Mouse (Mus musculus) limb, embryonic 12.5 days (tissue): ENCODE results near the gene Clrn3. TPM values are rescaled to one million over a fixed set of nuclear protein-coding genes. Genes with fewer than 3 reads are reported as not detected.

Experiments
- ATAC-seq: fragments of 200-750 bp; cut with Nextera tagmentation; 2 replicates; pipeline ENCODE4 v1.8.0; 2017; ENCODE audit warnings: low read depth, moderate TSS enrichment; ENCODE audit not compliant: insufficient number of reproducible peaks, insufficient read depth, low FRiP score, low TSS enrichment
- H3K27ac ChIP-seq: fragments of 300-500 bp; sonication (generic); 2 replicates; pipeline ENCODE4 v1.5.1; 2016; ENCODE audit warnings: mild to moderate bottlenecking, moderate library complexity
- H3K27me3 ChIP-seq: fragments of 300-500 bp; sonication (generic); 2 replicates; pipeline ENCODE4 v1.6.1; 2016; ENCODE audit warnings: mild to moderate bottlenecking, moderate library complexity
- H3K36me3 ChIP-seq: fragments of 300-500 bp; sonication (generic); 2 replicates; pipeline ENCODE4 v1.6.1; 2016; ENCODE audit warnings: mild to moderate bottlenecking, moderate library complexity
- H3K4me1 ChIP-seq: fragments of 300-500 bp; sonication (generic); replicated peaks from 2 replicates; pipeline ENCODE4 v1.6.1; 2016
- H3K4me2 ChIP-seq: fragments of 300-500 bp; sonication (generic); 2 replicates; pipeline ENCODE4 v1.6.1; 2016; ENCODE audit warnings: mild to moderate bottlenecking, moderate library complexity
- H3K4me3 ChIP-seq: fragments of 300-500 bp; sonication (generic); replicated peaks from 2 replicates; pipeline ENCODE4 v1.5.1; 2016; ENCODE audit warnings: mild to moderate bottlenecking
- H3K9ac ChIP-seq: fragments of 300-500 bp; sonication (generic); replicated peaks from 2 replicates; pipeline ENCODE4 v1.6.1; 2016; ENCODE audit warnings: mild to moderate bottlenecking, moderate library complexity
- H3K9me3 ChIP-seq: fragments of 300-500 bp; sonication (generic); 2 replicates; pipeline ENCODE4 v1.6.1; 2016; ENCODE audit warnings: mild to moderate bottlenecking, moderate library complexity
- WGBS: fragments of 180-500 bp; shearing (Covaris S2); methylation state at CpG from one replicate; pipeline ENCODE4 v1.1.7; 2016; 5-methylcytosine and 5-hydroxymethylcytosine counted together
- polyA plus RNA-seq: library from polyadenylated mRNA; unstranded; fragments of >200 nt; fragmentation: Nextera tagmentation; extraction: Ambion mirVana; gene quantifications from 2 replicates; pipeline ENCODE4 v1.2.1, GENCODE M21; 2016

Clrn3 gene
- polyA plus RNA-seq, 1 experiment from 2014 or later: not detected

DNA sequence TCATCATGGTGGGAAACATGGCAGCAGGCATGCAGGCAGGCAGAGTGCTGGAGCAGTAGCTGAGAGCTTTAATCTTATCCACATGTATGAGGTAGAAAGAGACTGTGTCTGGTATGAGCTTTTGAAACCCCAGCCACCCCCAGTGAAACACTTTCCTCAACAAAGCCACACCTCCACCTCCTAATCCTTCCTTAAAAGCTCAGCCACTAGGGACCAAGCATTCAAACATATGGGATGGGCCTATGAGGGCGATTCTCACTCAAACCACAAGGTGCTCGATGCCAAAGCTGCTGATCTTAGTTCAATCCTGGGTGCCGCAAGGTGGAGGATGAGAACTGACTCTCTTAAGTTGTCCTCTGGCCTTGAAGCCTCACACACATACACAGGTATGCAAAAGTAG lies 25.1 kb upstream of the Clrn3 start:
- H3K4me3 ChIP-seq: no peak overlapping the region
- H3K4me2 ChIP-seq: no peak overlapping the region
- peaks cover 9% of the 10 kb centered on the region; the same call in 1 of the 2 replicates for H3K27me3 ChIP-seq
- ATAC-seq: no peak
- H3K4me1 ChIP-seq: peaks cover 12% of the 10 kb centered on the region
- no peaks in the 10 kb centered on the region for H3K9me3 ChIP-seq
- no peak overlapping the region for H3K9ac ChIP-seq
- no peaks in the 10 kb centered on the region for H3K36me3 ChIP-seq
- H3K27ac ChIP-seq: no peak overlapping the region
- WGBS: 77% methylated on average over 3 of the region's 3 CpGs

DNA sequence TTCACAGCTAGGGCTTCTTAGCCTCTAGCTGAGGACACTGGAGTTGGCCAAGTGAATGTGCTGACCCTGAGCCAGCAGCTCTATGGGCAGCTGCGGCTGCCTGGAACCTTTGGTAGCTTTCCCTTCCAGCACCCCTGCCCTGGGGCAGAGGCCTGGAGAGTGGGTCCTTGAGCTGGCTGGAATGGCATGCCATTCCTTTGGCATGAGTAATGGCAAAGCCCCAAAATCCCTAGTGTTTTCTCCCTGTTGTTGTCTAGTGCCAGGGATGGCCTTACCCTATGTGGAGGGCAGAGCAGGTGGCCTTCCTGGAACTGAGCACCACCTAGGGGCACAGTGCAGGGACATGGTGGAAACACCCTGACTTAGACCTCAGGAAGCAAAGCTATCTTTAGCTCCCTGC lies 23.1 kb upstream of the Clrn3 start:
- Histone ChIP-seq H3K27ac (no peak overlapping the region), H3K4me3 (no peak overlapping the region), H3K4me2 (no peak overlapping the region), H3K27me3 (peaks cover 9% of the 10 kb centered on the region; the same call in 1 of the 2 replicates), H3K9ac (no peak overlapping the region), H3K9me3 (no peaks in the 10 kb centered on the region), H3K36me3 (no peaks in the 10 kb centered on the region), H3K4me1 (peaks cover 12% of the 10 kb centered on the region)
- WGBS: 86% methylated on average over 1 of the region's 1 CpGs
- no peak for ATAC-seq

DNA sequence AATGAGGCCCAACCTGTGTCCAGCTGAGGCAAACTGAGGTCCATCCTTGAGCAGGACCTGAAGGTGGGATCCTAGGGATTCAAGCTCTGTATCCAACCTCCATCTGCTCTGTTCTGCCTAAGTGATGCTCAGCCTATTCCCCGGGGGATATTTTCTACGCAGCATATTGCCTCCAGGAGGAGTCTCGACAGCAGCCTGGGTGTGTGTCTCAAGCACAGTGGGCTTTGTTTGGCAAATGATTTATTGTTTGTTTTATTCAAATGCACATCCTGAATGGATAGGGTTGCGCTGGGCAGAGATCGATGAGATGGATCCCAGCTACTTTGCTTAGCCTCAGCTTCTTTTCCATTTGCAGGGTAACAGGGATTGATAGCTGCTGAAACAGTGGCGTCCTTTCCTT lies 20.0 kb upstream of the Clrn3 start:
- WGBS: 69% methylated on average over 6 of the region's 6 CpGs
- H3K36me3 ChIP-seq: no peaks in the 10 kb centered on the region
- H3K27ac ChIP-seq: no peak overlapping the region
- H3K9me3 ChIP-seq: no peaks in the 10 kb centered on the region
- no peak overlapping the region for H3K9ac ChIP-seq
- H3K4me2 ChIP-seq: no peak overlapping the region
- H3K4me1 ChIP-seq: peaks cover 12% of the 10 kb centered on the region
- no peak for ATAC-seq
- no peak overlapping the region for H3K4me3 ChIP-seq
- H3K27me3 ChIP-seq: no peaks in the 10 kb centered on the region

DNA sequence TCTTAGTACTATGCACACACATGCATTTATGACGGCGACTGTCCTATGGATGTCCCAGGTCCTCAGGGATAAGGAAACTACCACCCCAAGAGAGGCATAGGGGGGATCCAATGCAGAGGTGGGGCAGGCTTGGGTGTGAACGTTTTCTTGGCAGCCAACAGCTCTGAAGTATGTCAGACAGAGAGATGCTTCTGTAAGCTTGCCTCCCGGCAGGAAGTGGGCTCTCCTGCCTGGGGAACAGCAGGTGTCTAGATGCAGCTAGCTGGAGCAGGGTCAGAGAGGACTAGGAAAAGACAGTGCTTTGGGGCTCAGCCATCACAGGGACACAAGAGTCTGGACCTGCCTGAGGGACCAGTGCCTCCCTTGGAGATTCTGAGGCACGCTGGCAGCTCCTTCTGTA lies 18.1 kb upstream of the Clrn3 start:
- WGBS: 70% methylated on average over 5 of the region's 5 CpGs
- ATAC-seq: no peak
- Histone ChIP-seq H3K4me1 (peaks cover 12% of the 10 kb centered on the region), H3K9me3 (no peaks in the 10 kb centered on the region), H3K36me3 (no peaks in the 10 kb centered on the region), H3K27ac (no peak overlapping the region), H3K4me2 (no peak overlapping the region), H3K27me3 (peaks cover 2% of the 10 kb centered on the region; the same call in 1 of the 2 replicates), H3K9ac (no peak overlapping the region), H3K4me3 (no peak overlapping the region)

DNA sequence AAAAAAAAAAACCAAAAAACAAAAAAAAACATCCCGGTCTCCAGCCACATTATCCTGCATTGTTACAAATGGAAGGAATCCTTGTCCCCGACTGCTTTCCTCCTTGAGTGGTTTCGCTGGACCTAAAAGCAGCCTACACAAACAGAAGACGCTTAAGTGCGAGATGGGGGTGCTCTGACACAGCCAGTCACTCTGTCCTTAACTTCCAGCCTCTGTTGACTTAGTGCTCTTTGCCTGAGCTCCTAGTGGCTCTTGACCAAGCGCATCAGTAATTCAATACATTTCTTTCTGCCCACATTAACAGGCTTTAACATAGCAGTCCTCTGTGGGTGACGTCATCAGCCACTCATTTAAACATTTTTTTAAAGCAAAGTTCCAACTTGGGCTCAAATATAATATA lies 17.5 kb upstream of the Clrn3 start:
- H3K4me2 ChIP-seq: no peak overlapping the region
- peaks cover 3% of the 10 kb centered on the region; the same call in 1 of the 2 replicates for H3K27me3 ChIP-seq
- H3K27ac ChIP-seq: no peak overlapping the region
- H3K4me1 ChIP-seq: peaks cover 11% of the 10 kb centered on the region
- ATAC-seq: no peak
- no peaks in the 10 kb centered on the region for H3K36me3 ChIP-seq
- no peak overlapping the region for H3K9ac ChIP-seq
- H3K4me3 ChIP-seq: no peak overlapping the region
- H3K9me3 ChIP-seq: no peaks in the 10 kb centered on the region
- WGBS: 77% methylated on average over 7 of the region's 7 CpGs

DNA sequence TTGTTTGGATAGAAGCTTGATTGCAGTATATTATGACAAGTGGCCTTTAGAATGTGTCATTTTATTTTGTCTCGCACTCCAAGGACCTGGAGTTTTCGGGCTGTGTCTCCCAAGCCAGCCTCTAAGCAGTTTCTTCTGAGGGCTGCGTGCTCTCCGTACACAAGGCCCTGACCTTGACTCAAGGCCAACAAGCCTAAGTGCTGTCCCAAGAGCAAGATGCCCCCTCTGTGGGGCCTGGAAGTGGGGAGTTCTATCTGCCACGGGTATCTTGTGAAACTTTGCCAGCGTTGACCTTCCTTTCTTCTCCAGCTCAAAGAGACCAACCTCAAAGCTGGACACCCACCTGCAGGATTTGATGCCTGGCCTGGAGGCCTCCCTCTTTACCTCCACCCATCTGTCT lies 15.9 kb upstream of the Clrn3 start:
- no peak for ATAC-seq
- Histone ChIP-seq H3K4me1 (no peaks in the 10 kb centered on the region), H3K9ac (no peak overlapping the region), H3K4me3 (no peak overlapping the region), H3K27ac (no peak overlapping the region), H3K36me3 (no peaks in the 10 kb centered on the region), H3K27me3 (peaks cover 16% of the 10 kb centered on the region), H3K4me2 (no peak overlapping the region), H3K9me3 (no peaks in the 10 kb centered on the region)
- 96% methylated on average over 6 of the region's 6 CpGs for WGBS

DNA sequence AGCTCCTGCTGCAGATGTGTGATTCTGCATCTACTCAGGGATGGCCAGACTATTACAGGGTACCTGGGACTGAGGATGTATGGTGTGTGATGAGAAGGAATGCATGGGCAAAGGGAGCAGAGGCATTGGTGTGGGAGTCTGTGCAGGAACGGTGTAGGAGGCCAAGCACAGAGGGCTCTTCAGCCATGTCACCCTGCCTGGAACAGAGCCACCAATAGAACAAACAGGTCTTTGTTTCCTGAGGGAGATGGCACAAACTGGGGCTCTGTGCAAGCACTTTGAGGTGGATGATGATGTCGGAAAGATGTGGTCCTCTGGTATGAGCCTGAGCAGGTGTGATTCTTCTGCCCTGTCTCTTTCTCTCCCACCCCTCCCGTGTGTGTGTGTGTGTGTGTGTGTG lies 14.6 kb upstream of the Clrn3 start:
- Histone ChIP-seq H3K36me3 (no peaks in the 10 kb centered on the region), H3K4me3 (no peak overlapping the region), H3K4me1 (0 out of 2 replicates have a peak, but pooled peaks cover 5% of the 10 kb centered on the region), H3K4me2 (no peak overlapping the region), H3K9me3 (no peaks in the 10 kb centered on the region), H3K9ac (no peak overlapping the region), H3K27ac (no peak overlapping the region), H3K27me3 (peaks cover 29% of the 10 kb centered on the region)
- no peak for ATAC-seq
- WGBS: 73% methylated on average over 3 of the region's 3 CpGs

DNA sequence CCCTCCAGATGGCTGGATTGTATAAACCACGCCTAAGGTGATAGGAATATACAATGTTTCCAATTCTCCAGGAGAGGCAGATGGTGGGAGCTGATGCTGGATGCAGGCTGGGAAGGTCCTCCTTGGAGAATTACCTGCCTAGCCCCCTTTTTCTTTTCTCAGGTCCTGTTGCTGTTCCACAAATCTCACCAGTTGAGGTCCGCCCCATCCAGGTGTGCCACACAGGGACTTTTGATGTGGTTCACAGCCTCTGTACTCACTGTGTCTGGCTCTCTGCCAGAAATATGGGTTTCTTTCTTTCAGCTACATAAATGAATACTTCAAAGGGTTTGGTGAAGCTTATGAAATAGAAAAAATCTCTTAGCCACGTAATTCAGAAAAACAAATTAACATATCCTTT lies 13.8 kb upstream of the Clrn3 start:
- no peak overlapping the region for H3K27ac ChIP-seq
- H3K36me3 ChIP-seq: no peaks in the 10 kb centered on the region
- peaks cover 31% of the 10 kb centered on the region for H3K27me3 ChIP-seq
- no peak overlapping the region for H3K4me2 ChIP-seq
- H3K9me3 ChIP-seq: no peaks in the 10 kb centered on the region
- no peak for ATAC-seq
- no peak overlapping the region for H3K4me3 ChIP-seq
- 78% methylated on average over 3 of the region's 3 CpGs for WGBS
- H3K9ac ChIP-seq: no peak overlapping the region
- H3K4me1 ChIP-seq: 0 out of 2 replicates have a peak, but pooled peaks cover 5% of the 10 kb centered on the region

DNA sequence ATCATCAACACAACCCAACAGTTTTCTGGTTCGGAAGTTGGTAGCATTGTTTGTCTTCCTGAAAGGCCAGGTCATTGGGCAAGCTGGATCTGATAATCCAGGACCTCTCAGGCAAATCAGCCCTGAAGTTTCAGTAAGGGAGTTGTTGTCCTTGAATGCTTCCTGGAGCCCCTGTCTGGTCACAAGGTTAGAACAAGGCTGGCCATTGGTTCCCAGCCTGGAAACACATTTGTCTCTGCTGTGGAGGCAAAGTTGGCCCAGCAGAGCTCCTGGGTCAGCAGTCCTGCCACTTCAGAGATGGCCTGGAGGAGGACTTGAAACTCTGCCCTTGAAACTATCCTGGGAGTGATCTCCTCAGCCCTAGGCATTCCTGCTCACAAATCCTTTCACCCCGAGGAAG lies 11.0 kb upstream of the Clrn3 start:
- Histone ChIP-seq H3K27me3 (peaks cover 31% of the 10 kb centered on the region), H3K4me1 (0 out of 2 replicates have a peak, but pooled peaks cover 5% of the 10 kb centered on the region), H3K4me2 (no peak overlapping the region), H3K9me3 (no peaks in the 10 kb centered on the region), H3K27ac (no peak overlapping the region), H3K9ac (no peak overlapping the region), H3K36me3 (no peaks in the 10 kb centered on the region), H3K4me3 (no peak overlapping the region)
- 63% methylated on average over 2 of the region's 2 CpGs for WGBS
- no peak for ATAC-seq

DNA sequence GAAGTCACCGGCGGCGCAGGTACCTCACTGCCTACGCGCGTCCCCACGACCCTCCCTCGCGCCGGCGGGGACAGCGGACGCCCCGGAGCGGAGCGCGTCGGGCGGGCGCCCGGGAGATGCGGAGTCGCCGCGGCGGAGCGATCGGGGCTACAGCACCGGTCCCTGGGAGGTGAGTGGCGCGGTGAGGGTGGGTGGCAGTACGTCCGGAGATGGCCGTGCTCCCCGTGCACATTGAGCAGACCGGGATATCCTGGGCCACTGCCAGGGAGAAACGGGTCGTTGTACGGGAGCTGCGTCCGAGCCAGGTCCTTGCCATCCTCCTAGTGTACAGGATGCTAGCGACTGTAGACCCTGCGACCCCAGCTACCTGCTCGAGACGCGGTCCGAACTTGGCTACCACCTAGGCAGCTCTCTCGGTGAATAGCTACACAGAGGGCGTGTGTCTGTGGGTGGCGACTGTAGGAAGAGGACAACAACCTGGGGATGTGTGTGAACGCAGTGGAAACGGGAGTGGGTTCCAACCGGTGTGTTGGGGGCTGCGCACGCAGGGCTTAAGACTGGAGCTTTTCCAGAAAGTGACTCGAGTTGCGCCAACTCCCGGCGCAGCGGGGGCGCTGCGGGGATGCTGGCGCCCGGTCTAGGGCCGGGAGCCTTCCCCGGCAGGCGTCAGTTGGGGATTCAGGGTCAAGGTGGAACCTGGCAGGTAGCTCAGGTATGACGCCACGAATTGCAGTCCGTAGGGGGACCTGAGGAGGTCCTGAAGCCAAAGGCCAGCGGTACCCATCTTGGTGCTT lies 9.7 kb upstream of the Clrn3 start:
- peak overlapping the region; percentile 65 for H3K4me3 ChIP-seq
- peak overlapping the region; percentile 55 for H3K9ac ChIP-seq
- peak; percentile 35 for ATAC-seq
- no peak overlapping the region for H3K27ac ChIP-seq
- no peaks in the 10 kb centered on the region for H3K36me3 ChIP-seq
- H3K9me3 ChIP-seq: no peaks in the 10 kb centered on the region
- H3K4me1 ChIP-seq: 0 out of 2 replicates have a peak, but pooled peaks cover 5% of the 10 kb centered on the region
- peak overlapping the region; percentile 97 for H3K4me2 ChIP-seq
- H3K27me3 ChIP-seq: peaks cover 34% of the 10 kb centered on the region
- 2% methylated on average over 71 of the region's 71 CpGs for WGBS

DNA sequence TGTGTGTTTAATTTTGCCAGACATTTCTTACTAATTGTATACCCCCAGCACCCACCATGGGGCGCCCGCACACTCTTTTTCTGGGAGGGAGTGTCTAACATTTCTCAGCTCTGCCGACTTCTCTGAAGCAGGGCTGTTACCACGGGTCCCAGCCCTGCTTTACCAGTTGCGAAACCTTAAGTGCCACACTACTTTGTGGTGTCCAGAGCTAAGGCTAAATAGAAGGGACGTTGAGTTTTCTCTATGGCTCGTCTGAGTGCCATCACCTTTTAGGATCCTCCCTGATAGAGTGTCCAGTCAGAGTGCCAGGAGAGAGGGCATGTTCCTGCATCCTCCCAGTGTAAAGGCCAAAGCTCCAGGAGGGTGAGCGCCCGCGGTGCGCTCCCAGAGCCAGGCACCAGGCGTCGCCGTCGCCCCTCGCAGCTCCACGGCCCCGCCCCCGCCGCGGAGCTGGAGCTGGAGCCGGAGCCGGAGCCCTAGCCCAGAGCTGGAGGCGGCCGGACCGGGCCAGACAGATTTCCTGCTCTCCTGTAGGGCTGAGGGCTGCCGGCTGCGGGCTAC lies 9.0 kb upstream of the Clrn3 start, which contains the start of gene Ptpre:
Ptpre (plus strand) TSS at position 141 of the 561 bp plus-strand sequence.
- peak within 1 kb of the TSS; percentile 55 for H3K9ac ChIP-seq
- no peak within 1 kb of the TSS for H3K27ac ChIP-seq
- H3K9me3 ChIP-seq: no peaks in the 10 kb centered on the region
- 0 out of 2 replicates have a peak, but pooled peaks cover 5% of the 10 kb centered on the region for H3K4me1 ChIP-seq
- H3K27me3 ChIP-seq: peaks cover 34% of the 10 kb centered on the region
- 4% methylated on average over 28 of the region's 28 CpGs for WGBS
- peak within 1 kb of the TSS; percentile 97 for H3K4me2 ChIP-seq
- no peaks in the 10 kb centered on the region for H3K36me3 ChIP-seq
- peak; percentile 83 for ATAC-seq
- H3K4me3 ChIP-seq: peak within 1 kb of the TSS; percentile 65
